Mouse (Mus musculus): ENCODE data around the gene Ankrd55. TPM values are rescaled to one million over a fixed set of nuclear protein-coding genes. Genes with fewer than 3 reads are reported as not detected.

Gene Ankrd55
- polyA plus RNA-seq, 1 experiment from 2014 or later: 0.08 TPM

GRCm38 (mm10) chr13:112271901-112272537 lies 16.2 kb upstream of the Ankrd55 start:
- Histone ChIP-seq H3K27me3 (ENCODE audit: control insufficient read depth, insufficient read depth, low read length) (no peaks in the 10 kb centered on the region), H3K4me2 (replicated peaks; ENCODE audit: low read depth) (no peak overlapping the region), H3K9me3 (ENCODE audit: control insufficient read depth, low read length) (no peaks in the 10 kb centered on the region), H3K27ac (replicated peaks) (no peak overlapping the region), H3K4me3 (ENCODE audit: low read depth, low read length) (no peak overlapping the region), H3K4me1 (replicated peaks; ENCODE audit: control insufficient read depth, insufficient read depth) (no peaks in the 10 kb centered on the region), H3K36me3 (ENCODE audit: control insufficient read depth, insufficient read depth, low read length) (no peaks in the 10 kb centered on the region), H3K9ac (ENCODE audit: low read length) (no peak overlapping the region)
- DNase-seq (ENCODE audit: low spot score) (peak; percentile 33), ATAC-seq (ENCODE audit: low FRiP score, low TSS enrichment) (peak; percentile 65; the same call in 1 of the 2 replicates)
- TF ChIP-seq CTCF (IDR thresholded peaks at IDR 0.05; ENCODE audit: low read depth) (peak; percentile 76), EP300 (optimal IDR thresholded peaks at IDR 0.05) (no peak)
- WGBS: 29% methylated on average over 5 of the region's 5 CpGs

DNA sequence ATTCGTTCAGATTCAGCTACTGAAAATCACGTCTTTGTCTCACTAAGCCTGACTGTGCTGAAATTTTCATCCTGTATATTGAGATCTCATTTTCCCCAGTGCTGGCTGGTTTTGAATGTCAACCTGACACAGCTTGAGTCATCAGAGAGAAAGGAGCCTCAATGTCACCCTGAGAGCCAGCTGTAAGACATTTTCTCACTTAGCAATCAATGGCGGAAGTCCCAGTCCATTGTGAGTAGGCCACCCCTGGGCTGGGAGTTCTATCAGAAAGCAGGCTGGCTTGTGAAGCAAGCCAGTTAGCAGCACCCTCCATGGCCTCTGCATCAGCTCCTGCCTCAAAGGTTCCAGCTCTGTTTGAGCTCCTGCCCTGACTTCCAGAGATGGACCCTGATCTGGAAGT lies 13.6 kb upstream of the Ankrd55 start:
- Histone ChIP-seq H3K36me3 (ENCODE audit: control insufficient read depth, insufficient read depth, low read length) (no peaks in the 10 kb centered on the region), H3K4me1 (replicated peaks; ENCODE audit: control insufficient read depth, insufficient read depth) (no peaks in the 10 kb centered on the region), H3K4me3 (ENCODE audit: low read depth, low read length) (no peak overlapping the region), H3K27ac (replicated peaks) (no peak overlapping the region), H3K4me2 (replicated peaks; ENCODE audit: low read depth) (no peak overlapping the region), H3K9ac (ENCODE audit: low read length) (no peak overlapping the region), H3K9me3 (ENCODE audit: control insufficient read depth, low read length) (no peaks in the 10 kb centered on the region), H3K27me3 (ENCODE audit: control insufficient read depth, insufficient read depth, low read length) (no peaks in the 10 kb centered on the region)
- ATAC-seq (ENCODE audit: low FRiP score, low TSS enrichment): no peak
- no peak for DNase-seq (ENCODE audit: low spot score)
- TF ChIP-seq CTCF (IDR thresholded peaks at IDR 0.05; ENCODE audit: low read depth): no peak
- no peak for TF ChIP-seq EP300 (optimal IDR thresholded peaks at IDR 0.05)
- 87% methylated on average over 3 of the region's 3 CpGs for WGBS

- Histone ChIP-seq H3K4me2 (replicated peaks; ENCODE audit: low read depth) (no peak overlapping the region), H3K36me3 (ENCODE audit: control insufficient read depth, insufficient read depth, low read length) (no peaks in the 10 kb centered on the region), H3K9ac (ENCODE audit: low read length) (no peak overlapping the region), H3K27me3 (ENCODE audit: control insufficient read depth, insufficient read depth, low read length) (no peaks in the 10 kb centered on the region), H3K9me3 (ENCODE audit: control insufficient read depth, low read length) (no peaks in the 10 kb centered on the region), H3K4me1 (replicated peaks; ENCODE audit: control insufficient read depth, insufficient read depth) (no peaks in the 10 kb centered on the region), H3K4me3 (ENCODE audit: low read depth, low read length) (no peak overlapping the region), H3K27ac (replicated peaks) (no peak overlapping the region)
- DNase-seq (ENCODE audit: low spot score) (no peak), ATAC-seq (ENCODE audit: low FRiP score, low TSS enrichment) (no peak)
- TF ChIP-seq CTCF (IDR thresholded peaks at IDR 0.05; ENCODE audit: low read depth): no peak
- TF ChIP-seq EP300 (optimal IDR thresholded peaks at IDR 0.05): no peak
- 84% methylated on average over 8 of the region's 8 CpGs for WGBS
Measured at GRCm38 (mm10) chr13:112275951-112276350, 12.3 kb upstream of the Ankrd55 start.

DNA sequence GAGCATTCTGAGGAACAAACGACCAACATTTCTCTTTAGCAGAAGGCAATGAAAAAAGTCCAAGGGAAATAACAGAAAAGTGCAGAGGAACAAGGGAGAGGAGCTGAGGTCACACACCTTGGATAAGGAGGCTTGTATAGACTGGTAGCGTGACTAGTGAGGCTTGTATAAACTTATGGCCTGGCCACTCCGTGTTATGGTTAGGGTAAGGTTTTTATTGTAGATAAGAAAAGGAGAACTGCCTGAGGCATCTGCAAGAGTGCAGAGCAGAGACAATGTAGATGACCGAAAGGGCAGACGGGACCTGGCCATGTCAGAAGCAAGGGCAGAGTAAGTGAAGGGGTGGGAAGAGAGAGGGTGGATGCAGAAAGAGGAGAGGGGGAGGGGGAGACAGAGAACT lies 10.7 kb upstream of the Ankrd55 start:
- no peak overlapping the region for H3K27ac ChIP-seq (replicated peaks)
- H3K9me3 ChIP-seq (ENCODE audit: control insufficient read depth, low read length): no peaks in the 10 kb centered on the region
- no peak overlapping the region for H3K4me2 ChIP-seq (replicated peaks; ENCODE audit: low read depth)
- no peak for DNase-seq (ENCODE audit: low spot score)
- TF ChIP-seq EP300 (optimal IDR thresholded peaks at IDR 0.05) (no peak), CTCF (IDR thresholded peaks at IDR 0.05; ENCODE audit: low read depth) (no peak)
- 63% methylated on average over 5 of the region's 5 CpGs for WGBS
- H3K36me3 ChIP-seq (ENCODE audit: control insufficient read depth, insufficient read depth, low read length): no peaks in the 10 kb centered on the region
- no peak for ATAC-seq (ENCODE audit: low FRiP score, low TSS enrichment)
- H3K4me3 ChIP-seq (ENCODE audit: low read depth, low read length): no peak overlapping the region
- no peaks in the 10 kb centered on the region for H3K4me1 ChIP-seq (replicated peaks; ENCODE audit: control insufficient read depth, insufficient read depth)
- H3K27me3 ChIP-seq (ENCODE audit: control insufficient read depth, insufficient read depth, low read length): no peaks in the 10 kb centered on the region
- H3K9ac ChIP-seq (ENCODE audit: low read length): no peak overlapping the region

GRCm38 (mm10) chr13:112278251-112278650 lies 10.0 kb upstream of the Ankrd55 start:
- Histone ChIP-seq H3K4me1 (replicated peaks; ENCODE audit: control insufficient read depth, insufficient read depth) (no peaks in the 10 kb centered on the region), H3K9me3 (ENCODE audit: control insufficient read depth, low read length) (no peaks in the 10 kb centered on the region), H3K36me3 (ENCODE audit: control insufficient read depth, insufficient read depth, low read length) (no peaks in the 10 kb centered on the region), H3K27ac (replicated peaks) (no peak overlapping the region), H3K27me3 (ENCODE audit: control insufficient read depth, insufficient read depth, low read length) (no peaks in the 10 kb centered on the region), H3K4me2 (replicated peaks; ENCODE audit: low read depth) (no peak overlapping the region), H3K9ac (ENCODE audit: low read length) (no peak overlapping the region), H3K4me3 (ENCODE audit: low read depth, low read length) (no peak overlapping the region)
- TF ChIP-seq CTCF (IDR thresholded peaks at IDR 0.05; ENCODE audit: low read depth) (no peak), EP300 (optimal IDR thresholded peaks at IDR 0.05) (no peak)
- WGBS: 56% methylated on average over 7 of the region's 7 CpGs
- ATAC-seq (ENCODE audit: low FRiP score, low TSS enrichment) (no peak), DNase-seq (ENCODE audit: low spot score) (no peak)

DNA sequence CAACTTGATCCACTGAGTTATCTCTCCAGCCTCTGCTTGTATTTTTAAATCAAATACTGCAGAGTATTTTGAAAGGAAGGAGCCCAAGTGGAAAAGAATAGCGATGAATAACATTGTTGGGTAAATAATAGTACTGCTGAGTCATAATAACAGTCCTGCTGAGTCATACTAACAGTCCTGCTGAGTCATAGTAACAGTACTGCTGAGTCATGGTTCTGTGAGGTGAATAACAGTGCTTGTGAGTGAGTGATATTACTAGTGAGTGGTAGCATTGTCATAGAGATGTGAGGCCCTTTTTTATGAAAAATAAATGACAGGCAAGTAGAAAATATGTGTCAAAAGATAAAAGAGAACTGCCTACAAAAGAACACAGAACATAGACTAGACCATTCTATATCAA lies 1.1 kb upstream of the Ankrd55 start:
- no peaks in the 10 kb centered on the region for H3K27me3 ChIP-seq (ENCODE audit: control insufficient read depth, insufficient read depth, low read length)
- no peak overlapping the region for H3K27ac ChIP-seq (replicated peaks)
- TF ChIP-seq CTCF (IDR thresholded peaks at IDR 0.05; ENCODE audit: low read depth): no peak
- TF ChIP-seq EP300 (optimal IDR thresholded peaks at IDR 0.05): no peak
- H3K9me3 ChIP-seq (ENCODE audit: control insufficient read depth, low read length): no peaks in the 10 kb centered on the region
- no peaks in the 10 kb centered on the region for H3K36me3 ChIP-seq (ENCODE audit: control insufficient read depth, insufficient read depth, low read length)
- WGBS: 71% methylated on average over 1 of the region's 1 CpGs
- ATAC-seq (ENCODE audit: low FRiP score, low TSS enrichment): peak; percentile 61
- no peak overlapping the region for H3K4me2 ChIP-seq (replicated peaks; ENCODE audit: low read depth)
- DNase-seq (ENCODE audit: low spot score): no peak
- H3K4me3 ChIP-seq (ENCODE audit: low read depth, low read length): no peak overlapping the region
- H3K9ac ChIP-seq (ENCODE audit: low read length): no peak overlapping the region
- H3K4me1 ChIP-seq (replicated peaks; ENCODE audit: control insufficient read depth, insufficient read depth): no peaks in the 10 kb centered on the region
